Mouse (Mus musculus) kidney, adult 8-10 months (tissue): ENCODE data around the gene Vgll4.

Experiments
- DNase-seq, 2 experiments: peaks; one replicate each; pipeline ENCODE4 v3.0.0; 2022

Vgll4 gene

DNA sequence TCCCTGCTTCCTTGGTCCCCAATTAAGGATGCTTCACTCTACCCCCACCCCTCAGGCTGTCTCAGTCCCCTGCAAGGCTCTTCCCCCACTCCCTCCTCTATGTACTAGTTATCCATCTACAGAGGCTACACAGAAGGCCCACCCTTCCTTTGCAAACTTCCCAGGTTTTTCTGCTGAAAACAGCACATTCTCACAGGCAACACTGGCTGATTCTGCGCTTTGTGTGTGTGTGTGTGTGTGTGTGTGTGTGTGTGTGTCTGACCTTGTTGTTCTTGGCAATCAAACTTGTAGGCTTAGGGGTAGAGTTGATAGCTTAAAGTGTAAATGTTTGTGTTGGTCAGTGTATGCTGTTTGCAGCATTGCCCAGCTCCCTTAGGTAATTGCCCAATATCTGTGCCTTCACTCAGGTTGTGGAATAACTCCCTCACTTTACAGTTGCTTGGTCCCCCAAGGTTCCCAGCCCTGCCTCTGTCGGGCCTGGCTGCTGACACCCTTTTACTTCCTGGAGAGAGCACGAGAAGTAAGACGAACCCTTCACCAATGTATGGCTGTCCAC, 135.9 kb downstream of the Vgll4 start:
- peak; percentile 65 to 76 for DNase-seq

DNA sequence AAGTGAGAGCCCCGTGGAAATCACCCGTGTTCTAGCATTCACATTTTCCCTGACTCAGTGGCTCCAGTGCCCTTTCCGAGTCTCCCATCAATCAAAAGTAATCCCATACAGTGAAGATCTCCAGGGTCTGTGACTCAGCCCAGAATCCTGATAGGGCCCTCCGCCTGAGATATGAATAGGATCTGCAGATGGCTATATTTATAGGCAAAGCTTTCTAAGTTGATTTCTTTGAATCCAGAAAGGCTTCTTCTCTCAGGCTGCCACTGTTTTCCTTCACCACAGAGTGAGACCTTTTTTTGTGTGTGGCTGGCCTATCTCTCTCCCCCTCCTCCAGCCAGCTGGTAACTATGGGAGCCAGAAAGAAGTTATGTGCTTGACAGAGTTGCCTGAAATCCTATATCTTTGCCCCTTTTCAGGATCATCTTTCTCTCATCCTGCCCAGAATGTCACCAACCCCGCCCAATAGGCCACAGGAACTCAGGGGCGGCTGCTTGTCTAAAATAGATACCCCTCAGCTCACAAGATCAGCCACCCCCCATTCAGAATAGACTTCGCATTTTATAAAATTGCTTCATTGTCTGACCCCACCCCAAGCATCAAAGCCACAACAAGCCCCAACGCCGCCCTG, 136.6 kb downstream of the Vgll4 start:
- DNase-seq: no peak

DNA sequence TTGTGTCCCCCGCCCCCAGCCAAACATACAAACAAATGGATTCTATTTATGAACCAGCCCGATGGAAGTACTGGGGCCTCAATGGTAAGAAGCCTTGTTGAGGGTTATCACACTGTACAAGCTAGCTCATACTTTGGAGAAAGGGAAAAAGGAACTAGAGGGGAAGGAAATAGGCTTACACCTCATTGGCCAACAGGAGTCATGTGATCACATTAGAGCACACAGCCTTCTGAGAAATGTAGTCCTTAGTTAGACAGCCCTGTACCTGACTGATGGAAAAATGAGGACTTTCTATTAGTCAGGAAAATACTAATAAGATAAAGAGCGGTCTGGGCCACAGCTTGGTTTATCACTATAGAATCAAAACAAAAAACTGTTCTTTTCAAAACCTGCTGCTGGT, 138.0 kb downstream of the Vgll4 start:
- no peak for DNase-seq

DNA sequence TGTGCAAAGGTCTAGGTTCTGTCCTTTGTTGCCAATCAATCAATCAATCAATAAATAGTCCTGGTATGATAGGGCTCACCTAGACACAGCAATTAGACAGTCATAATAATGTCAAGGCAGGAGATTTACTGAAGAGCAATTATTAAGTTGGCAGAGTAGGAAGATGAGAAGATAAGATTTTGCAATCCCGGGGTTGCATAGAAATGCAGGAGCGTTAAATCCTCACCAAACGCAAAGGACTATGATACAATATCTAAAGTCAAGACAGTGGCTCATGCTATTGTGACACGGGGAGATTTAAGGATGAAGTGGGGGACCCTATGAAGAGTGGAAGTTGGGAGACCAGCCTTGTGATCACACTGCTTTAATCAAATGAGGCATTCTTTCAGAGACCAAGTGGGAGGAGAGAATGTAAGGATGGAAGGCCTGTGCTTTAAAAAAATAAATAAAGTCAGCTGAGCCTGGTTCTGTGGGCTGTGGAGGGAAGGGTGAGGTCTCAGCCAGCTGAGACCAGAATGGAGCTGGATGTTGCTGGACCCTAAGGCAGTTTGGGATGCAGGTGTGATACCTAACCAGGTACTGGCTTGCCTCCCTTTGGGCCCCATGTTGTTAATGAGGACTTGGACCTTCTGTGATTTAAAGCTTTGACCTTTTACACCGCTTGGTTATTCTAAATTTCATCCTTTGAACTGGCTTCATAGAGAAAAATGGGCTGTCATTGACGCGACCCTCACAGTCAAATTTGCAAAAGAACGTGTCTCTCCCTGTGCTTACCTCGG, 139.9 kb downstream of the Vgll4 start:
- DNase-seq: no peak

DNA sequence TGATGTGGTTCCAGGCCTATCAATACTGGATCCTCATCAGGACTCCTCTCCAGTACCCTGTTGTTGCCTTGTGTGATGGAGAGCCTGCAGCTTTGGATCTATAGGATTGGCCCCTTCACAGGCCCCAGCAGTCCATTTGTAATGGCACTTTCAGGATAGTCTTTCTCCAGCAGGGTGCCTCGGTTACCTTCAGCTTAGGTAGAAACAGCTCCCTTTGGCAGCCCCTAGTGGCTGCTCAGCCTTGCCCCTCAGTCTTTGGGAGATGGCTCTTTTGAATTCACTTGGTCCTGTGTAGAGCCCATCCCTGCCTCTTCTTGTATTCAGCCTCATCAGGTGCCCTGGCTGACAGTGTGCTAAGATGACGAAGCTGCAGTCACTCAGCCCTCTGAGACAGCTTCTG, 142.9 kb downstream of the Vgll4 start:
- DNase-seq: no peak

DNA sequence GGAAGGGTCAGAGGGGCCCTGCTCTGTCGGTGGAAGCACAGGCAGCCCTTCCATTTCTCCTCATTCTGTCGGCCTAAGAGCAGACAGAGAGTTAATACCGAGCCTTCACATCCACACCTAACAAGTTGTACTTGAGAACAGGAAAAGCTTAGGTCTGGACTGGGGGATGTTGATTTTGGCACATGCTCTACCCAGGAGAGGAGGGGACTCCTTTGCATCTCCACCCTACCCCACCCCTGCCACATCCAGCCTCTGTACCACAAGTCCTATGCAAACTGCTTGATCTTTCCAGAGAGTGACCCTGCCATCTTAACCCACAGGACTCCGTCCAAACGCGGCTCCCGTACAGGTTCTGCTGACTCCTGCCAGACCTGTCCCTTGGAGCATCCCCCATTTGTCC, 148.1 kb downstream of the Vgll4 start:
- no peak for DNase-seq

DNA sequence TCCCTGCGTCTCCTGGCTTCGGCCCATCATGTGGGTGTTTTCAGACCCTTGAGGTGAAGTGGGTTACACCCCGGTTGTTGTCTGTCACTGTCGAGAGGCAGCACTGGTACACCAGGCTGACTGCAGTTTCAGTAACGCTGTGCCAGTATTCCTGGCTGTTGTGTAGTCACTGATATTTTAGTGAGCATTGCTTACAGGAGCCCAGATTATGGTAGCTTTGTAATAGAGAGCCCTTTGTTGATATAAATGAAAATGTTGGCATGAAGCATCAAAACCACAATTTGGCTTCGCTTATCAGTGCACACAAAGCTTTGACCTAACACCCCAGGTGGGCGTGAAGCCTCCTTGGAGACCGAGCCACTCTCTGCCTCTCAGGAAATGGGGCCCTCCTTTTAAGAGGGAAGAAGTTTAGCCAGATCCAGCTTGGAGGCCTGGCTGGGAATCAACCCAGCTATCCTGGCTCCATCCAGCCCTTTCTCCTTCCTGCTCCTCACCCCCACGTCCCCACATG, 149.8 kb downstream of the Vgll4 start:
- DNase-seq: no peak

- peak; percentile 15 to 36 for DNase-seq
Measured at GRCm38 (mm10) chr6:114818471-114818870, 151.3 kb downstream of the Vgll4 start.

DNA sequence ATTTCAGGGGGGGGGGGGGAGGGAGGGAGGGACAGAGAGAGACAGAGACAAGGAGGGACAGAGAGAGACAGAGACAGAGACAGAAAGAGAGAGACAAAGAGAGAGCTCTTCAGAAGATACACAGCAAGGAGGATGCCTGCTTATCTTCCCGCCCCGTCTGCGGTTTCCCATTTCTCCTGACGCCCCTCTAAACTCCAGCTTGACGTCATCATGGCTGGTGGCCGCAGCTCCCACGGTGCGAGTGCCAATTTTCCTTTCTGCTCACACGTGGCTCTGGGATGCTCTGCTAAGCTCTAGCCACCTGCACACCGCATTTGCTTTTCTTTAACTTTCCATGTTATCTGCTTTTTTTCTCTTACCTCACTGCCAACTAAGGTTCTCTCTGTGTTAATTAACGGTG, 151.8 kb downstream of the Vgll4 start:
- DNase-seq: no peak

- no peak for DNase-seq
Measured at GRCm38 (mm10) chr6:114814882-114815650, 154.7 kb downstream of the Vgll4 start.

DNA sequence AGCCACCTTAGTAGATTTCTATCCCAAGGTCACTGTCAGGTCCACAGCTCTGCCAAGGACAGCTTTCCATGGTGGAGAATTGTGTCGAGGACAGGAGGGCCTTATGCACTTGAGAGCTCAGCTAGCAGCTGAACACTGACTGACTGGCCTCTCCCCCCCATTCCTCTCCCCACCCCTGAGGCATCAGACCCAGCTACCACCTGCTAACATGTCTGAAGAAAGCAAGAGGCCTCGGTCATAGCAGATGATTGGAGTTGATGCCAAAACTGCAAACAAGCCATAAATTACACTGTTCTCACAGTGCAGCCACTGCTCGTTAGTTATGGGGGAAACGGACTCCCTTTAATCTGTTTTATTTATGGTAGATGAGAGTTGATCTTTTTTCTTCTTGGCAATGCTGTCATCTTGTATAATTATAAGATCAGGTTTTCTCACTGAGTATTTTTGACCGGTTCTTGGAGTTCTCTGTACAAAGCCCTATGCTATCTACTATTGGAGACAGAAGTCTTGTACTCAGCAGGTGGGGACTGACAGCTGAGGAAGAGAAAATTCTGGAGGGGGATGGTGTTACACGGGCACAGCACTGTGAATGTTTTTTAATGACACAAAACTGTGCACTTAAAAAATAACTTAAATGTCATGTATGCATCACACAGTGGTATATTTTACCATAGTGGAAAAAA, 155.5 kb downstream of the Vgll4 start:
- DNase-seq: no peak

GRCm38 (mm10) chr6:114812779-114813178, 157.0 kb downstream of the Vgll4 start:
- no peak for DNase-seq

DNA sequence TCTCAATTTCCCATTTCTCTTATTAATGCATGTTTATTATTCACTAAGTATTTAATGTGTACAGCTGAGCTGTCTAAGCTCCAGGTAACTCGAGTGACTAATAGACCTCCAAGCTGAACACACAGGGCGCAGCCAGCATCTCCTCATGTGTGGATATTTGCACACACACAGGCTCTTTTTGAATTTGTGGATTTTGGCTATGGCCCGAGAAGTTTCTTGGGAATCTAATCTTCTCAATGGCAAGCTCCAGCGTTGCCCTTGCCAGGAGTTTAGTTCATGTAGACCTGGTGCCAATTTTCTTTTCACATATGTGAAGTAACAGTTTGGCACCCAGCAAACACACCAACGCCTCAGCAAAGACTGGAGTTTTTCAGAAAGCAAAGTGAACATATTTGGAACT, 157.5 kb downstream of the Vgll4 start:
- no peak for DNase-seq
